Mouse (Mus musculus): ENCODE measurements at regions not wholly inside any gene's neighbourhood (a gene's known extent, or its start where the extent isn't known, plus 50 kb on each side); places are given as distances from the start of the nearest gene placed in this dataset.

DNA sequence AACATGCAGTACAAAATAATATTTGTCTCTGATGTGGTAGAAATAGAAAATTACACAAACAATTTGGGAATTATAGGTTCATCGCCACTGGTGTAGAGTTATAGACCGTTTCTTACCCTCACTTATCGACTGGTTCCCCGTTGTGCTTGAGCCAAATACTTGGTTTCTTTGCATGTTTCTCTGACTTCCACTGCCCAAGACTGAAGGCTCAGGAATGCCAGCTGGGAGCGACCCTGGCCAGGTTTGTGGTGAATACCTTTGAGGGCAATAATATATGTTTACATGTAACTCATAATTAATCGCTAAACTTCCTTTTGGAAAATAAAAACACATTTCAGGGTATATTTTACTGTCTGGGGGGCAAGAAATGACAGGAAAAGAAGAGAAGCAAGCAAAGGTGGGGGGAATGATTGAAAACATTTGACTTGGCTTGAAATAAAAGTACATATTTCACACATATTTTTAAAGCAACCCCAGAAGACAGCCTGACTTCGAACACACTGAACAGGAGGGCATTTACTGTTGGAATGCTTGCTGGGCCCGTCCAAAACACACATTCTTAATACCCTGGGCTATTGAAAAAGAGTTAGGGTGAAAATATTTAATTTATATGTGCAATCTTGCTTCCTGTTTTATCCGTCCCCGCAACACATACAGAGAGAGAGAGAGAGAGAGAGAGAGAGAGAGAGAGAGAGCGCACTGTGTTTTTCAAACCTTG is 75.3 kb upstream of the Ccn2 start:
- no peak for DNase-seq

DNA sequence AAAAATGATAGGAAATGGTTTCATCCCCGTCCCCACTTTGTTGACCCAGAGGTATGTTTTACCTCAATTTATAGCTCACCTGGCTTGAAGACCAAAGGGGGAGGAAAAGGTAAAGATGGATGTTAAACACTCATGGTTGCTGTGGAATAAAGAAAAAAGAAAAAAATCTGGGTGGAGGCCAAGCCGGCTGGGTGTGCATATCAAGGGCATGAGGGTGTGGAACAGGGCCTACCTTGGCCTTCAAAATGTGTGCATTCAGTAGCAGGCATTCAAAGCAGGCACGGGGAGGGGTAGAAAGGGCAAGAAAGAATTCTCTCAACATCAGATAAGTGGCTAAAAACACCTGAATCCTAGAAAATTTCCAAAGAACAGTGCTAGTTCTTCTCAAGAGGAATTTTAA is 74.7 kb upstream of the Ccn2 start:
- no peak for DNase-seq

DNA sequence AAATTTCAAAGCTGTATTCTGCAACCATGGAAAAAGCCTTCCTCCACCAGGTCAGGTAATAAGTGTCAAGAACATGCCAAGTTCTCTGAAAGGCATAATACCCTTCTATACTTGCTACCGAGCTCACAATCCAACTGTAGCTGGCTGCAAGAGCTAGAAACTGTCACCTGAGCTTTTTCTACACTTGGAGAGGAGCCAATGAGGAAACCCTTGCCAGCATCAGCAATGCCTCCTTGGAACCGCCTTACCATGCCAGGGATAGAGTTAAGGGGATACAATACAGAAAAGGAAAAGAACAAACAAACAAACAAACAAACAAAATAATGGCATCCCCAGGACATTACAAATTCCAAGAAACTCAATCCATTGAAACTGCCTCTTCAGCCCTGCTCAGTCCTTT is 62.5 kb upstream of the Ccn2 start:
- DNase-seq, result peak; percentile 10

DNA sequence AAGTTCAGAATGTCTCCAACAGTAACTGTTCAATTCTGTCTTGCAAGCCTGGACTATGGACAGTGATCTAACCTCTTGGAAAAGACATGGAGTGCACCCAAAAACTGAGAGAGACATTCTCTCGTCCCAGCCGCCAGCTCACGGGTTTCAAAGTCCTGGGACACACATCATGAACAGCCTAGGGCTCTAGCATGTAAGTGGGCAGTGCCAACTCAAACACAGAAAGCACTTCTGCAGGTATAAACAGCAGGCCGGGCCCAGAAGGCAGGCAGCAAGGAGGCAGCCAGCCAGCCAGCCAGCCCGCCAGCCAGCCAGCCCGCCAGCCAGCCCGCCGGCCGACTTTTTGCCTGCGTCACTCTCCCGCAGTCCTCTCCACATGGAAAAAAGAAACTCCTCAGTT is 60.3 kb upstream of the Ccn2 start:
- peak; percentile 51 for DNase-seq

DNA sequence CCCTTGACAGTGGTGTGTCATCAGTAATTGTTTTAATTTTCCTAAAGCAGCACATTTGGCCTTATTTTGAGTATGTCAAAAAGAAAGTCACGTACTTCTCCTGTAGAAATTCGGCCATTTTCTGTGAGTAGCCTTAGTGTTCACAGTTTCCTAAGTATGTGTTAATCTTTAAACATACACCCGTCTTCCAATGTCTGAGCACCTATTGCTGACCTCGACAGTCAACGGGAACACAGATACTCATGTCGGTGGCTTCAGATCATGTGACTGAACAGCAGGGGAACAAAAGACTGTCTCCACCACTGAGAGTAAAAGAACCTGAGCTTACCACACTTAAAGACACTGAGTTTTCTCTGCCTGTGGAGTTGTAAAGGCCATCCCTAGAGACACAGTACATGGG is 59.8 kb upstream of the Ccn2 start:
- DNase-seq, result no peak

DNA sequence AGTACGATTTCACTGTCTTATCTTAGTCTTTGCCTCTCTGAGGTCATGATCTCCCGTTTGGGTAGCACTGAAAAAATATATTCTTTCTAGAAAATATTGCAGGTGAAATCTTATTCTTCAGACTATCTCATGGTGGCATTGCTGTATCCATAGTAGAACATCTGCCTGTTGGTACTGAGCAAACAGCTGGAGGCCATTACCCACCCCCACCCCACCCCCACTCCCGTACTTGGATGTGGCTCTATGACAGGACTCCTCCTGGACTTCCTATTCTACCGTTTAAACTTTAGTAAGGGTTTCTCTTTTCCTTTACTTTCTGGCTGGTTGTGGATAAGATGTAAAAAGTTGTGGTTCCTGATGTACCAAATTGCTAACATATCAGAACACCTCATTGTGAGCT is 53.3 kb upstream of the Ccn2 start:
- no peak for DNase-seq
